ENCODE assay signal across 15 mouse cellular contexts in genomic region chr6:140768859-140769640, GRCm38 (mm10). TPM values are rescaled to one million over a fixed set of nuclear protein-coding genes. Genes with fewer than 3 reads are reported as not detected.
DNase-seq lines count a peak whose midpoint lies in the region; ATAC-seq and TF ChIP-seq lines count a peak whose summit lies in the region.
"Had no signal": no experiment of that assay in that cellular context is flagged by ENCODE, and none has a peak within 500 bp of the region (broad histone marks: within the 10 kb centered on the region; RNA-seq: fewer than 3 reads in every experiment).

No protein-coding gene starts in this region.

- H3K27ac ChIP-seq in heart, embryonic 10.5 days: no peak overlapping the region
- peak overlapping the region; percentile 68 for H3K27ac ChIP-seq in hindbrain, embryonic 11.5 days (ENCODE audit: low read depth, low read length)
- no peak overlapping the region for H3K27ac ChIP-seq in midbrain, postnatal 0 days (ENCODE audit: low read depth, low read length)
- H3K27ac ChIP-seq: lung, embryonic 15.5 days had no signal

- ATAC-seq in hindbrain, embryonic 11.5 days (ENCODE audit: low FRiP score): peak; percentile 96
- peak; percentile 71 for ATAC-seq in midbrain, postnatal 0 days (ENCODE audit: low FRiP score)

- no peaks in the 10 kb centered on the region for H3K27me3 ChIP-seq in heart, embryonic 10.5 days (ENCODE audit: insufficient read depth, poor library complexity, severe bottlenecking)
- H3K27me3 ChIP-seq in hindbrain, embryonic 11.5 days (ENCODE audit: control insufficient read depth, insufficient read depth, low read length): no peaks in the 10 kb centered on the region
- no peaks in the 10 kb centered on the region for H3K27me3 ChIP-seq in midbrain, postnatal 0 days (ENCODE audit: insufficient read depth, low read length)
- H3K27me3 ChIP-seq: lung, embryonic 15.5 days had no signal

- H3K36me3 ChIP-seq in heart, embryonic 10.5 days: no peaks in the 10 kb centered on the region
- H3K36me3 ChIP-seq in hindbrain, embryonic 11.5 days (ENCODE audit: control insufficient read depth, insufficient read depth, low read length): no peaks in the 10 kb centered on the region
- H3K36me3 ChIP-seq in midbrain, postnatal 0 days (ENCODE audit: insufficient read depth, low read length): no peaks in the 10 kb centered on the region
- H3K36me3 ChIP-seq: lung, embryonic 15.5 days had no signal

- no peak overlapping the region for H3K4me2 ChIP-seq in hindbrain, embryonic 11.5 days (replicated peaks; ENCODE audit: low read depth, low read length)
- H3K4me2 ChIP-seq in midbrain, postnatal 0 days (ENCODE audit: low read depth, low read length, poor library complexity, severe bottlenecking): peak overlapping the region; percentile 7
- H3K4me2 ChIP-seq: lung, embryonic 15.5 days had no signal

- no peak overlapping the region for H3K9ac ChIP-seq in hindbrain, embryonic 11.5 days (ENCODE audit: low read depth, low read length)
- H3K9ac ChIP-seq in midbrain, postnatal 0 days (replicated peaks; ENCODE audit: low read length, poor library complexity, severe bottlenecking): no peak overlapping the region
- H3K9ac ChIP-seq: lung, embryonic 15.5 days had no signal

- no peaks in the 10 kb centered on the region for H3K9me3 ChIP-seq in heart, embryonic 10.5 days
- no peaks in the 10 kb centered on the region for H3K9me3 ChIP-seq in hindbrain, embryonic 11.5 days (ENCODE audit: control insufficient read depth, low read length)
- no peaks in the 10 kb centered on the region for H3K9me3 ChIP-seq in midbrain, postnatal 0 days (ENCODE audit: low read length)
- H3K9me3 ChIP-seq: lung, embryonic 15.5 days had no signal

- 71% methylated on average over 21 of the region's 21 CpGs for WGBS in heart, embryonic 10.5 days
- 34% methylated on average over 21 of the region's 21 CpGs for WGBS in hindbrain, embryonic 11.5 days
- WGBS in midbrain, postnatal 0 days: 22% methylated on average over 21 of the region's 21 CpGs

- intact Hi-C loops in heart, postnatal 36 days (cut with DNase I): loop anchor here (5.0 to 10.0 kb wide), 4 partner anchors 86 to 808 kb away; no protein-coding TSS in a partner anchor

- peaks cover 4% of the 10 kb centered on the region; the same call in 1 of the 2 replicates for H3K4me1 ChIP-seq in heart, embryonic 10.5 days
- 0 out of 2 replicates have a peak, but pooled peaks cover 2% of the 10 kb centered on the region for H3K4me1 ChIP-seq in hindbrain, embryonic 11.5 days (replicated peaks; ENCODE audit: control insufficient read depth, insufficient read depth, low read length)
- H3K4me1 ChIP-seq in midbrain, postnatal 0 days (ENCODE audit: insufficient read depth, low read length): peaks cover 4% of the 10 kb centered on the region; the same call in 1 of the 2 replicates

- no peak for TF ChIP-seq CTCF in midbrain, postnatal 0 days (IDR thresholded peaks at IDR 0.05)

- peak; percentile 66 for DNase-seq in heart, embryonic 10.5 days (ENCODE audit: low spot score)
- DNase-seq in heart, postnatal 36 days: no peak
- peak; percentile 27 for DNase-seq in embryo, embryonic 9.5 days (ENCODE audit: extremely low spot score)
- DNase-seq in hindbrain, embryonic 11.5 days (ENCODE audit: low spot score): peak; percentile 61
- DNase-seq in midbrain, postnatal 0 days (ENCODE audit: low spot score): peak; percentile 68
- DNase-seq in thymus, postnatal 25 days: no peak
- DNase-seq in urinary bladder, adult 2 months (ENCODE audit: low spot score): no peak
- no peak for DNase-seq in lung, postnatal 36 days
- DNase-seq: adrenal gland, adult 2 months; cerebellum, adult 11 months had no signal

- H3K4me3 ChIP-seq in heart, embryonic 10.5 days: no peak overlapping the region
- H3K4me3 ChIP-seq in hindbrain, embryonic 11.5 days (ENCODE audit: low read depth, low read length): no peak overlapping the region
- no peak overlapping the region for H3K4me3 ChIP-seq in midbrain, postnatal 0 days (ENCODE audit: low read depth, low read length)
- H3K4me3 ChIP-seq: lung, embryonic 15.5 days had no signal

RNA-seq across cellular contexts. Expression of gene Gm11077, which starts 40.0 kb away (rescaled TPM):
- polyA plus RNA-seq in heart, embryonic 10.5 days (2016; fragmentation: Nextera tagmentation; extraction: Ambion mirVana): not detected in 2 replicates
- not detected for total RNA-seq in heart, postnatal 36 days (2021)
- polyA plus RNA-seq in hindbrain, embryonic 11.5 days (2014; fragmentation: Nextera tagmentation; extraction: Ambion mirVana): not detected in 2 replicates
- total RNA-seq in midbrain, postnatal 0 days (2014; rRNA removed): not detected in 2 replicates
- not detected in 2 replicates for polyA plus RNA-seq in midbrain, postnatal 0 days (2015; fragmentation: Nextera tagmentation; extraction: Ambion mirVana)
- not detected in 2 replicates for polyA plus RNA-seq in urinary bladder, adult 2 months (2012; rRNA removed)
- total RNA-seq: adrenal gland, adult 2 months; gastrocnemius, postnatal 4 days; left cerebral cortex, postnatal 14 days; MEL; neutrophil, adult 5-6 weeks had no signal
- polyA plus RNA-seq: adrenal gland, adult 2 months; lung, embryonic 15.5 days had no signal

Comparison
In these comparisons a context has a peak if more than half of its experiments do, and no peak if none do; other contexts are left out.
1. DNase-seq: peak in heart, embryonic 10.5 days (single experiment), embryo, embryonic 9.5 days (single experiment), hindbrain, embryonic 11.5 days (single experiment) and midbrain, postnatal 0 days (single experiment); none in heart, postnatal 36 days (0 of 2), thymus, postnatal 25 days (single experiment), urinary bladder, adult 2 months (single experiment) and lung, postnatal 36 days (single experiment).